Mouse (Mus musculus): ENCODE results near the gene Ddx6.

- TF ChIP-seq CTCF (IDR thresholded peaks at IDR 0.05; ENCODE audit: control insufficient read depth, insufficient read depth, low read length) (no peak), POLR2A (IDR thresholded peaks at IDR 0.05; ENCODE audit: borderline replicate concordance, control insufficient read depth, low read depth, low read length) (no peak)
Measured at GRCm38 (mm10) chr9:44672291-44672865, 67.7 kb downstream of the Ddx6 start.
